Mouse (Mus musculus) embryonic facial prominence, embryonic 11.5 days (tissue): ENCODE data around the gene Spsb1. TPM values are rescaled to one million over a fixed set of nuclear protein-coding genes. Genes with fewer than 3 reads are reported as not detected.

Experiments used
- ATAC-seq: fragments of 200-750 bp; cut with Nextera tagmentation; replicated peaks from 2 replicates; pipeline ENCODE4 v1.8.0; 2017; ENCODE audit warnings: low read depth; ENCODE audit not compliant: insufficient number of reproducible peaks, low FRiP score, low TSS enrichment
- DNase-seq: peaks from one replicate; pipeline ENCODE4 v3.0.0-alpha.2; 2015; ENCODE audit warnings: low spot score
- H3K27ac ChIP-seq: fragments of 300-500 bp; sonication (generic); replicated peaks from 2 replicates; pipeline ENCODE4 v1.5.1; 2014; ENCODE audit warnings: mild to moderate bottlenecking, low read depth, low read length, control low read depth
- H3K27me3 ChIP-seq: fragments of 300-500 bp; sonication (generic); 2 replicates; pipeline ENCODE4 v1.6.1; 2014; ENCODE audit warnings: mild to moderate bottlenecking, low read length, moderate library complexity, mixed read lengths; ENCODE audit not compliant: control insufficient read depth, insufficient read depth
- H3K36me3 ChIP-seq: fragments of 300-500 bp; sonication (generic); replicated peaks from 2 replicates; pipeline ENCODE4 v1.6.1; 2014; ENCODE audit warnings: low read depth, mild to moderate bottlenecking, low read length, moderate library complexity, mixed read lengths; ENCODE audit not compliant: control insufficient read depth, insufficient read depth
- H3K4me1 ChIP-seq: fragments of 300-500 bp; sonication (generic); 2 replicates; pipeline ENCODE4 v1.6.1; 2014; ENCODE audit warnings: low read length, mixed read lengths; ENCODE audit not compliant: control insufficient read depth, insufficient read depth
- H3K4me2 ChIP-seq: fragments of 300-500 bp; sonication (generic); 2 replicates; pipeline ENCODE4 v1.6.1; 2014; ENCODE audit warnings: low read depth, mild to moderate bottlenecking, control low read depth, low read length, moderate library complexity
- H3K4me3 ChIP-seq: fragments of 300-500 bp; sonication (generic); 2 replicates; pipeline ENCODE4 v1.5.1; 2014; ENCODE audit warnings: low read depth, low read length, control low read depth
- H3K9ac ChIP-seq: fragments of 300-500 bp; sonication (generic); replicated peaks from 2 replicates; pipeline ENCODE4 v1.6.1; 2014; ENCODE audit warnings: mild to moderate bottlenecking, control low read depth, low read length
- H3K9me3 ChIP-seq: fragments of 300-500 bp; sonication (generic); replicated peaks from 2 replicates; pipeline ENCODE4 v1.6.1; 2016; ENCODE audit warnings: mild to moderate bottlenecking, low read length, inconsistent platforms, mixed read lengths; ENCODE audit not compliant: control insufficient read depth
- WGBS: fragments of 180-500 bp; shearing (Covaris S2); extraction: QIAGEN DNeasy Blood & Tissue Kit; methylation state at CpG from one replicate; pipeline ENCODE4 v1.1.7; 2014; 5-methylcytosine and 5-hydroxymethylcytosine counted together
- polyA plus RNA-seq: library from polyadenylated mRNA; unstranded; fragments of >200 nt; fragmentation: Nextera tagmentation; extraction: Ambion mirVana; gene quantifications from 2 replicates; pipeline ENCODE4 v1.2.1, GENCODE M21; 2014

The Spsb1 gene
- polyA plus RNA-seq, 1 experiment from 2014 or later: 16.7 TPM

DNA sequence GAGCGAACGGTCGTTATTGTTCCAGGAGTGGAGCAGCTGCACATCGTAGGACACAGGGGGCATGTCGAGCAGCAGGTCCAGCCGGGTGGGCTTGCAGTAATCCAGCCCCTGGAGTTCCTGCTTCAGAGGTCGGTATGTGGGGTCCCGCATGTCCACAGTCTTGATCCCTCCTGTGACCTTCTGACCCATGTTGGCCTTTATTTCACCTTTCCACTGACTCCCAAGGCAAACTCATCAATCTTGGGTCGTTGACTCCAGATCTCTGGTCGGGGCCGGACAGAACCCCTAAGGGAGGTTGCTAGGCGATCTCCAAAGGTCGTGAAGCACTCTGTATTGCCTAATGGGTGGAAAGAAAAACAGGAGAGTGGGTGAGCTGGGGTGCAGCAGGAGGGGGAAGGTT is 47.9 kb downstream of the Spsb1 start:
- DNase-seq (no peak), ATAC-seq (no peak)
- WGBS: 48% methylated on average over 13 of the region's 13 CpGs

DNA sequence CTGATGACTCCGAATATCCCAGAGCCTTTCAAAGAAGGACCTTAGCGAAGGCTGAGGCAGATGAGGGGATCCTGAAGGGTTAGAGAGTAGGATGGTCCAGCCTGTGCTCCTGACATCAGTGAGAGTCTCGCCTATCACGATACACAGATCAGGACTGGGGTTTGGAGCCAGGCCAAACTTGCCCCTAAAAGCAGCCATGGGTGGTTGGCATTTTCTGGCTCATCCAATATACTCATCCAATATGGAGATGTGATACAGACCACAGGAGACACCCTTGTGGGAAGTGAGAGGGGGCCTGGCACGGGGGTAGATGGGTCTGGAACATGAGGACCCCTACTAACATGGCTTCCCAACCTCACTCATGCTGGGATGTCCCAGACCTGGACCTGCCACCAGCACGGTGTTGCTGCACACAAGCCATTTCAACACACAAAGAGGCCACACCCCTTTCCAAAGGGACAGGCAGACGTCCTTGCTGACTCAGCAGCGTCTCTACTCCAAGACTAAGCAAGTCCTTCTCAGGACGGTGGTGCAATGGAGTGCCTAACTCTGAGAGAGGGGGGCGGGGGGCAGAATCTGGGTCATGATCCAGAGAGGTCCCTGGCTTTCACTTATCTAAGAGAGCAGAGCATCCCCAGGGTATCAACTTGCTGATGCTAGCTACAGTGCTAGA is 49.4 kb downstream of the Spsb1 start:
- Histone ChIP-seq H3K9me3 (no peaks in the 10 kb centered on the region), H3K9ac (no peak overlapping the region), H3K27me3 (no peaks in the 10 kb centered on the region), H3K4me1 (peaks cover 2% of the 10 kb centered on the region), H3K27ac (no peak overlapping the region), H3K4me2 (no peak overlapping the region), H3K4me3 (no peak overlapping the region), H3K36me3 (peaks cover 7% of the 10 kb centered on the region)
- 88% methylated on average over 10 of the region's 10 CpGs for WGBS
- ATAC-seq: no peak
- DNase-seq: no peak

More for the DNA sequence above, 47.9 kb downstream of the Spsb1 start:
- no peaks in the 10 kb centered on the region for H3K9me3 ChIP-seq
- H3K4me1 ChIP-seq: peaks cover 2% of the 10 kb centered on the region
- H3K4me3 ChIP-seq: no peak overlapping the region
- no peak overlapping the region for H3K4me2 ChIP-seq
- H3K36me3 ChIP-seq: peaks cover 7% of the 10 kb centered on the region
- H3K27me3 ChIP-seq: no peaks in the 10 kb centered on the region
- no peak overlapping the region for H3K27ac ChIP-seq
- no peak overlapping the region for H3K9ac ChIP-seq

DNA sequence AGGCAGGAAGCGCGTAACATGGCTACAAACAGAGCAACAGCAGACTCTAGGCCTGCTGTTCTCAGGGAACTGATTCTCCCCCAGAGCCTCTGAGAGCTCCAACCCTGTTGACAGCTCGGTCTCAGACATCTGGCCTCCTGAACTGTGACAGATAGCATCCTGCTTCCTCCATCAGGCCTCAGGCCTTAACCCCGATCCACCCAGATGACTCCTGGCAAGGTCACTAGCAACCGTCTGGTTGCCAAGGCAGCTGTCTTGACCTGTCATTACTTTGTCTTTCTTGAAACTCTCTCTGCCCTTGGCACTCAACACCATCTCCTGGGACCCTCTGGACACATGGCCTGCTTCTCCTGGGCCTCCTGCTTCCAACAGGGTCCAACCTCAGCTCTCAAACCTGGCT is 51.8 kb downstream of the Spsb1 start:
- Histone ChIP-seq H3K27me3 (no peaks in the 10 kb centered on the region), H3K9me3 (no peaks in the 10 kb centered on the region), H3K4me1 (peaks cover 2% of the 10 kb centered on the region), H3K4me3 (no peak overlapping the region), H3K36me3 (peaks cover 7% of the 10 kb centered on the region), H3K27ac (0 out of 2 replicates have a peak overlapping the region, but pooled peaks have one; percentile 28), H3K4me2 (no peak overlapping the region), H3K9ac (no peak overlapping the region)
- DNase-seq (no peak), ATAC-seq (no peak)
- WGBS: 40% methylated on average over 5 of the region's 5 CpGs

DNA sequence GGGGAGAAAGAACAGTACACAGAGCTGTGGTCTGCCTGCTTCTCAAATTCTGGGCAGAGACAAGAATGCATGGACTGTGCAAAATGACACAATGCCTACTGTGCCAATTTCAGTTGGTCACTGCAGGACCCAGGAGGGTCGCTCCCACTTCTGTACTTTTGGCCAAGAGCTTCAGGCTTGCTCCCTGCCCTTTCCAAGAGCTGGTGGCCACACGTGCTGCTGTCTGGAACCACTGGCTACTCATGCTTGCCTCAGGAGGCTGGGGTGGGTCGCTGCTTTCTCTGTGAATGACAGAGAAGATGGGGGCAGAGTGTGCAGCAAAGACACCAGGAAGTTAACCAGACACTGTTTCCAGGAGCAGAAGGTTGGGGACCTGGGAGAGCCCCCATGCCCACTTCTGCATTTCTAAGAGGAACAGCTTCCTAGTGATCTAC is 53.5 kb downstream of the Spsb1 start:
- H3K9ac ChIP-seq: no peak overlapping the region
- WGBS: 65% methylated on average over 3 of the region's 3 CpGs
- peaks cover 2% of the 10 kb centered on the region; the same call in 1 of the 2 replicates for H3K4me1 ChIP-seq
- H3K9me3 ChIP-seq: no peaks in the 10 kb centered on the region
- no peak overlapping the region for H3K4me3 ChIP-seq
- no peak overlapping the region for H3K4me2 ChIP-seq
- no peaks in the 10 kb centered on the region for H3K27me3 ChIP-seq
- DNase-seq: no peak
- no peak for ATAC-seq
- H3K27ac ChIP-seq: no peak overlapping the region
- H3K36me3 ChIP-seq: peaks cover 3% of the 10 kb centered on the region; the same call in 1 of the 2 replicates

DNA sequence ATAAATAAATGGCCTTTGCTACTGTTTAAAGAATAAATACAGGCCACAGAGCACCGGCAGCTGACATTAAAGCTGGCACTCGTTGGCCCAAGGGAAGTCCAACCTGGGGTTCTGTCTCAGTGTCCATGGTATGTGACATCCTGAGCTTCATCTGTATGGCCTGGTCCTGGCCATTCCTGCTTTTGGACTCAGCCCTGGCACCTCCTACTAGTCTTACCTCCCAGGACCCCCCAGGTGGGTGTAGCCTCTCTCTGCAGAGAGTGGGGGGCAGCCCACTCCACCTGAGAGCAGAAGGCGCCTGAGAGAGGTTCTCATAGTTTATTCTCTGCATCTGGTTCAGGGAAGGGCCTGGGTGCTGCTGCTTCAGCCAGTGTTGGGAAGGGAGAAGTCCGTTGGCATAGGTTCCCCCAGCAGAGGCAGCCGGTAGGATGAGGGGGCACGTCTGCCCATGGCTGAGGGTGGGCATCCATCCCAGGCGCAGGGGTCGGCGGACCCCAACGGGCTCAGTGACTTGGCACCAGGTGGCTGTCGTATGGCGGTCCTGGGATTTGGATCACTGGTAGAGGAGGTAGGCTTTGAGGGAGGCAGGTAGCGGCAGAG is 57.1 kb downstream of the Spsb1 start:
- Histone ChIP-seq H3K9me3 (no peaks in the 10 kb centered on the region), H3K36me3 (no peaks in the 10 kb centered on the region), H3K9ac (no peak overlapping the region), H3K27me3 (no peaks in the 10 kb centered on the region), H3K27ac (no peak overlapping the region), H3K4me1 (peaks cover 13% of the 10 kb centered on the region), H3K4me2 (no peak overlapping the region), H3K4me3 (no peak overlapping the region)
- DNase-seq: no peak
- 88% methylated on average over 13 of the region's 13 CpGs for WGBS
- no peak for ATAC-seq

DNA sequence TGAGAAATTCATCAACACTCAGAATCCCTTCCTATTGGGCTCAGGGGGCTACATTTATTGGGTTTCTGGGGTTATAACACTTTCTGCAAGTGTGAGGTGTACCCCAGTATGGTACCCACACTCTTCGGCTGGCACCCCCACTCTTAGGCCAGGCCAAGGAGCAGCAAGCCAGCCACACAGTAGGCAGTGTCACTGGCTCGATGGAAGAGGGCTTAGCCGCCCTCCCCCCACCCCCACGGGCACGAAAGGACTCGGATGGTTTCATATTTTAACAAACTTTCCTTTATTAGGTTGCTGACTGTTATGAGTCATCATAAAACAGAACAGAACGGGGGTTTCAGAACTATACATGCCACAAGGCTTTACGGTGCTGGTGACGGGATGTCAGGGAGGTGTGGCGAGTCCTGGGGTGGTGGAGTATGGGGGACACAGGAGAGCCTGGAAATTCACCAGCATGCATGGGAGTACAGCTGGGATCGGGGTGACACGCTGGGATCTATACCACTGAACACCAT is 58.8 kb downstream of the Spsb1 start:
- H3K4me2 ChIP-seq: no peak overlapping the region
- ATAC-seq: no peak
- no peak overlapping the region for H3K27ac ChIP-seq
- WGBS: 73% methylated on average over 12 of the region's 12 CpGs
- H3K36me3 ChIP-seq: no peaks in the 10 kb centered on the region
- no peaks in the 10 kb centered on the region for H3K27me3 ChIP-seq
- no peaks in the 10 kb centered on the region for H3K9me3 ChIP-seq
- H3K9ac ChIP-seq: no peak overlapping the region
- peaks cover 13% of the 10 kb centered on the region for H3K4me1 ChIP-seq
- DNase-seq: no peak
- no peak overlapping the region for H3K4me3 ChIP-seq

DNA sequence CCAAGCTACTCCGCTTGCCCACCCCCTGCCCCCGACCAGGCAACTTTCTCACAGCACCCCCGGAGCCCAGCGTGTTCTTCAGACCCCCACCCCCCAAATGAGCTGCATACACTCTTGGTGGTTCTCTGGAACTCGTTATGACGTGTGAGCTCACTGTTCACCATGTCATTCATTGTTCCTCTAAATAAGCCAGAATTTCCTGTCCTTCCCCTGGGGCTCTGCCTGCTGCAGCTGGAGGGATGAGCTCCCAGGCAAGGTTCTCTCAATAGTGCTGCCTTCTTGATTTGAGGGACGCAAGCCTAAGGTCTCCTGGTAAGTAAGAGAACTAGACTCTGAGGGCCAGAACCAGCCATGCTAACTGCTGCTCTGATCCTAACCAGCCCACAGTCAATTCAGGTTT is 59.6 kb downstream of the Spsb1 start:
- WGBS: 43% methylated on average over 7 of the region's 7 CpGs
- Histone ChIP-seq H3K27ac (peak overlapping the region; percentile 87), H3K36me3 (no peaks in the 10 kb centered on the region), H3K4me2 (no peak overlapping the region), H3K27me3 (no peaks in the 10 kb centered on the region), H3K9me3 (no peaks in the 10 kb centered on the region), H3K4me3 (no peak overlapping the region), H3K4me1 (peaks cover 17% of the 10 kb centered on the region), H3K9ac (no peak overlapping the region)
- ATAC-seq (no peak), DNase-seq (no peak)

DNA sequence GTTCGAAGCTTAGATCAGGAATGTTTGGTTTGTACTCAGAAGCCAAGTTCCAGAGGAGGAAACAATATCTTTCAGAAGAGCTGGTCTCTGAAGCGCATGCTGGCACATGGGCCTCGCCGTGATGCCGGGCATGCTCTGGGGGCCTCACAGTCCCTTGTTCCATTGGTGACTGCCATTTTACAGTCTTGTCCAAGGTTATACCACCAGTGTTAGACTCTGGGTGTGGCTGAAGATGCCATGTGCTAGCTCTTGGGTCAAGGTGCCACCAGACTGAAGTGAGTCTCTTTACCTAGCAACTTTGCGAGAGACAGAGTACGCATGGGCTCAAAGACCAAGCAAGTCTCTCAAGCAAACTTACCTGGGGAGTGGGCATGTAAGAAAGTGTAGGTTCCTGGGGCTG is 60.5 kb downstream of the Spsb1 start:
- no peaks in the 10 kb centered on the region for H3K27me3 ChIP-seq
- no peak for DNase-seq
- H3K4me3 ChIP-seq: no peak overlapping the region
- ATAC-seq: no peak
- peaks cover 22% of the 10 kb centered on the region for H3K4me1 ChIP-seq
- H3K9me3 ChIP-seq: no peaks in the 10 kb centered on the region
- WGBS: 62% methylated on average over 7 of the region's 7 CpGs
- no peak overlapping the region for H3K9ac ChIP-seq
- no peak overlapping the region for H3K4me2 ChIP-seq
- H3K27ac ChIP-seq: peak overlapping the region; percentile 87
- no peaks in the 10 kb centered on the region for H3K36me3 ChIP-seq
